Mouse (Mus musculus) lung, adult 2 months (tissue): ENCODE measurements around the gene Ddah2. TPM values are rescaled to one million over a fixed set of nuclear protein-coding genes. Genes with fewer than 3 reads are reported as not detected.
A peak's percentile ranks its signal among the peaks of the same experiment; 100 is the strongest.

Experiments used
- DNase-seq: peaks from one replicate; pipeline ENCODE4 v3.0.0; 2022
- H3K4me1 ChIP-seq: fragments of 200-500 bp; 2 replicates; pipeline ENCODE4 v1.6.1; 2011; ENCODE audit warnings: low read length; ENCODE audit not compliant: control insufficient read depth, insufficient read depth
- H3K4me3 ChIP-seq: fragments of 200-500 bp; replicated peaks from 2 replicates; pipeline ENCODE3; 2011; ENCODE audit warnings: low read depth, mild to moderate bottlenecking, control low read depth, low read length; ENCODE audit errors: extremely low read depth
- CTCF ChIP-seq: fragments of 200-500 bp; IDR thresholded peaks from 2 replicates; pipeline ENCODE4 v1.5.1; 2011; ENCODE audit warnings: mild to moderate bottlenecking, low read length, control low read depth; ENCODE audit not compliant: insufficient read depth
- POLR2A ChIP-seq: fragments of 200-500 bp; IDR thresholded peaks from 2 replicates; pipeline ENCODE4 v1.6.1; 2011; ENCODE audit warnings: low read depth, mild to moderate bottlenecking, control low read depth, low read length, borderline replicate concordance; ENCODE audit errors: extremely low read depth
- WGBS: fragments of 180-500 bp; shearing (Covaris S2); methylation state at CpG from one replicate; pipeline ENCODE4 v1.1.7; 2018; 5-methylcytosine and 5-hydroxymethylcytosine counted together
- polyA plus RNA-seq: library from polyadenylated mRNA; depleted of rRNA; stranded (reverse); fragments of >200 nt; gene quantifications from 2 replicates; pipeline ENCODE4 v1.2.3, GENCODE M21; 2012

The Ddah2 gene
- polyA plus RNA-seq, 1 experiment: 141 TPM

DNA sequence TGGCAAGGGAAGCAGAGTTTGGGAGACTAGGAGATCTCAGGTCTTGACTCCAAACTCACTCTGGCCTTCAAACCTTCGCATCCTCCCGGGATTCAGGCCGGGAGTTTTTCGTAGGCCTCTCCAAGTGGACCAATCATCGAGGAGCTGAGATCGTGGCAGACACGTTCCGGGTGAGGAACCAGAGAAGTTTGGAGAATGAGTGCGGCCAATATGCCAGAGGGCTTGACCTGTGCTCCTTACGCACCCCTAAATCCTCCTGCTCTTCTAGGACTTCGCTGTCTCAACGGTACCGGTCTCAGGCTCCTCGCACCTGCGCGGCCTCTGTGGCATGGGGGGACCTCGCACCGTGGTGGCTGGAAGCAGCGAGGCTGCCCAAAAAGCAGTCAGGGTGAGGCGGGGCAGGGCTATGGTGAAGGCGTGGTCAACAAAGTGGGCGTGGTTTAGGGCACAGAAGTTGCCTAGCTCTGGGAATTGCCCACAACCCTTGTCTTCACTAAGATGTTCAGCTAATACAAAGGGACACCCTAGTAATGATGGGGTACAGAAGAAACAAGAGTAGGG is 2.0 kb downstream of the Ddah2 start:
- WGBS: 64% methylated on average over 22 of the region's 22 CpGs
- no peak for DNase-seq
- H3K4me3 ChIP-seq: peak overlapping the region; percentile 23

GRCm38 (mm10) chr17:35061299-35061698 is 2.5 kb downstream of the Ddah2 start:
- Histone ChIP-seq H3K4me1 (peaks cover 12% of the 10 kb centered on the region), H3K4me3 (no peak overlapping the region)
- TF ChIP-seq CTCF (no peak), POLR2A (no peak)
- WGBS: 85% methylated on average over 8 of the region's 8 CpGs
- DNase-seq: no peak

More for the DNA sequence above, 2.0 kb downstream of the Ddah2 start:
- TF ChIP-seq CTCF (no peak), POLR2A (no peak)
- H3K4me1 ChIP-seq: peaks cover 16% of the 10 kb centered on the region

GRCm38 (mm10) chr17:35063466-35063865 is 4.6 kb downstream of the Ddah2 start:
- TF ChIP-seq CTCF (no peak), POLR2A (no peak)
- Histone ChIP-seq H3K4me1 (peaks cover 11% of the 10 kb centered on the region), H3K4me3 (no peak overlapping the region)
- 70% methylated on average over 3 of the region's 3 CpGs for WGBS
- no peak for DNase-seq

DNA sequence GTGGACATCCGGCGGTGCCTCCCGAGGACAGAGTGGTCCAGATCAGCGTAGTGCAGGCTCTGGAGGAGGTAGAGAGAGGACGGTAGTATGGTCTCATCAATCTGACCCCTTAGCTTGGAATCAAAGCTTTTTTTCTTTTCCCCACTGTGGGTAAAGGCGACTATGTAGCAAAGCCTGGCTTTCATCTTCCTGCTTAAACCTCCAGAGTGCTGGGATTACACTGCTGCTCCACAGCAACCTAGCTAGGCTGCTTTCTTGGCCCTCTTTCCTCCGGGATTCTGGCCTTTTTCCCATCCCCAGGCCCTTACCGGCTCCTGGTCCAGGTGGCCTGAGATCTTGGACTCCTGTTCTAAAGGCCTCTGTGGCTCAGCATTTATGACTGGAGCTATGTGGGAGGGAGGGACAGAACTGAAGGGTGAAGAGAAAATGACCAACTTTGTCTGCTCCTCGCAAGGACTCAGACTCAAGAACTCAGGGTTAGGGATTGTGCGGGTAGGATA is 5.6 kb downstream of the Ddah2 start:
- no peak overlapping the region for H3K4me3 ChIP-seq
- H3K4me1 ChIP-seq: peaks cover 11% of the 10 kb centered on the region
- 37% methylated on average over 10 of the region's 10 CpGs for WGBS
- TF ChIP-seq POLR2A: no peak
- TF ChIP-seq CTCF: no peak
- DNase-seq: peak; percentile 41

DNA sequence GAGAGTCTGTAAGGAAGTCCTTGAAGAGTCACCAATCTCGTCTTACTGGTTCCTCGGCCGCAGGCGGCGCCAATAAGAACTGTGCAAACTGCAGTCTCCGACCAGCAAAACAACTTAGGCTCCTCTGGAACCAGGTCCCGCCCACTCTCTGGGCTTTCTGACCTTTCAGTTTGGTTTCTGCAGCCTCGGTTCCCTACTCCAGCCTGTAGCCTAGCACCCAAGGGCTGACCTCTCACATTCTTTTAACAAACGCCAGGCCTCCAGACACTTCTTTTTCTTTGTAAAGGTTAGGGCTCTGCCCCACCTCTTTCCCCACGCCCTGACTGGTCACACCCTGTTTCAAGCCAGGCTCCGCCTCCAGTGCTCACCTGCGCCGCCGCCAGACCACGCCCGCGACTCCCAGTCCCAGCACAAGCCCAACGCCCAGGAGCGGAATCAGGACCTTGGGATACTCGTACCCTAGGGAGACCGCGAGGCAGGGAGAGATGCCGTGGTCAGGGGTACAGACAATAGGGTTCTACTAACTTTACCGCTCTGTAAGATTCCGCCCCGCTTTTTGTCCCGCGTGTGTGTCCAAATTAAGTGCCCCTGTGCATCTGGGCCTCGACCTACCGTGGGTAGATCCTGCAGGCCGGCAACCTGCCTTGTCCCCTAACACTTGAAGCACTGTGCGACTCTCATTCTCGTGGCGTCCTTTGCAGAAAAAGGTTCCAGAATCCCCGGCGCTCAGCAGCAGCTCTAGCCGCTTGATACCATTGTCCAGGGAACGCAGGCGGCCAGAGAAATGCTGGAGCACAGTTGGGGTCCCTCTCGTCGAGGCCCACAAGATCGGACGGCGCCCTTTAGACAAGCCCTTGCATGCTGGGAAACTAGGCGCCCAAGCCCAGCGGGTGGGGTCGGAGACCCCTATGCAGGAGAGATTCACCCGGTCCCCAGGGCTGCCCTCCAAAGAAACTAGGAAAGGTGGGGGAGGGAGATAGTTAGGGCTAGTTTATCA is 6.4 kb downstream of the Ddah2 start, which contains the start of gene Ly6g6c:
Gene Ly6g6c, plus strand, starts transcription at position 438 of the 997 bp plus-strand sequence.
- Histone ChIP-seq H3K4me3 (peak within 1 kb of the TSS; percentile 59), H3K4me1 (peaks cover 8% of the 10 kb centered on the region)
- DNase-seq: peak; percentile 78
- TF ChIP-seq CTCF: no peak
- peak; percentile 38; the same call in 1 of the 2 replicates for TF ChIP-seq POLR2A
- WGBS: 4% methylated on average over 48 of the region's 48 CpGs

GRCm38 (mm10) chr17:35066084-35066483 is 7.2 kb downstream of the Ddah2 start, which contains the start of gene Mpig6b:
Mpig6b (minus strand) TSS chr17:35066184.
- no peak for TF ChIP-seq POLR2A
- no peak for TF ChIP-seq CTCF
- WGBS: 69% methylated on average over 10 of the region's 10 CpGs

GRCm38 (mm10) chr17:35068213-35068914 is 9.5 kb downstream of the Ddah2 start:
- Histone ChIP-seq H3K4me3 (no peak overlapping the region), H3K4me1 (peaks cover 5% of the 10 kb centered on the region)
- 53% methylated on average over 17 of the region's 17 CpGs for WGBS
- DNase-seq: no peak
- TF ChIP-seq CTCF (no peak), POLR2A (peak; percentile 20; the same call in 1 of the 2 replicates)

More at GRCm38 (mm10) chr17:35066084-35066483, 7.2 kb downstream of the Ddah2 start, which contains the start of gene Mpig6b:
- no peak for DNase-seq
- peak within 1 kb of the TSS; percentile 59 for H3K4me3 ChIP-seq
- H3K4me1 ChIP-seq: peaks cover 5% of the 10 kb centered on the region

DNA sequence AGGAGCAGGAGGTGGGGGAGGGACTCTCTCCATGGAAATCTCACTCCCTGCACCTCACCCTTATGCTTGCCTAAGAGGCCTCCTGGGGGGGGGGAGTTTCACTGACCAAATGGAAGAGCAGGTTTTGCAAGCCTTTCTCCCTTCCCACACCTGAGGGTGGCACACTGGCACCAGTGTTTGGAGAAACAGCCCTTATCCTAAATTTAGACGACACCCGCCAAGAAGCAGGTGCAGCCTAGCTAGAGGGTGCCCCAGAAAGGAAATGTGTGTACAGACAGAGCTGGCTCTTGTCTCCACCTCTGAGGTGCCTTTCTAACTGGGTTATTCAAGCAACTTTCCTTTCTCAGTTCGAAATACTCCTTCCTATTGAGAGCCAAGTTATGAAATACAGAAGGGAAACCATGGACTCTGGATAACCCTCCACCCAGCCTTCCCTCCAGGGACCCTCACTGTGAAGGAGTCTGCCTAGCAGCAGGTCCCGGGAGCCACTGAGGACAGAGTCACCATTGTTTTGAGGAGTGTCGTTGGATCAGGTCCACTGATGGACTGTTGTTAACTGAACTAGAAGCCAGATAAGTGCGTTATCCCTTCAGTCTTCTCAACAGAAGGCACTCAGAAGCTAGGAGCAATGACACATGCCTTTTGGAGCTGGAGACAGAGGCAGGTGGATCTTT is 11.9 kb downstream of the Ddah2 start:
- Histone ChIP-seq H3K4me3 (no peak overlapping the region), H3K4me1 (no peaks in the 10 kb centered on the region)
- TF ChIP-seq POLR2A (no peak), CTCF (peak; percentile 21; the same call in 1 of the 2 replicates)
- no peak for DNase-seq
- WGBS: 47% methylated on average over 6 of the region's 6 CpGs
